Mouse (Mus musculus) adrenal gland, postnatal 25 days (tissue): Measurements from ENCODE around the gene Acp7. TPM values are rescaled to one million over a fixed set of nuclear protein-coding genes. Genes with fewer than 3 reads are reported as not detected.
A peak's percentile ranks its signal among the peaks of the same experiment; 100 is the strongest.

Experiments used
- DNase-seq: peaks from one replicate; pipeline ENCODE4 v3.0.0; 2021; ENCODE audit warnings: mixed read lengths
- total RNA-seq: library from RNA; stranded (reverse); gene quantifications from 2 replicates; pipeline ENCODE4 v1.2.3, GENCODE M21; 2021

The Acp7 gene
- total RNA-seq, 1 experiment from 2014 or later = not detected

DNA sequence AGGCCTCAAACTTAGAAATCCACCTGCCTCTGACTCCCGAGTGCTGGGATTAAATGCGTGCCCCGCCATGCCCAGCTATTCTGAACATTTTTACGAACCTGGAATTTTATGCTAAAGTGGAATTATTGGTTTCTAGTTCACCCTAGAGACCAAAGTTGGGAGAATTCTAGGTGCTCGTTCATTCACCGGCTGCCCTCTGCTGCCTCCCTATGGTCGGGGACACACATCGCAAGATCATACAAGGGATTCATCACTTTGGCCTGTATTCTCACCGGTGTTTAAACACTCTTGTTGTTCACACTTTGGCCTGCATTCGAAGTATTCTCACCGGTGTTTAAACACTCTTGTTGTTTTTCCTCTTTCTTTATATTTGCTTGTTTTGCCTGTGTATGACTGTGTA lies 30.1 kb downstream of the Acp7 start:
- peak; percentile 76 for DNase-seq

- DNase-seq = no peak
Measured at GRCm38 (mm10) chr7:28598951-28599350, 32.2 kb downstream of the Acp7 start.

DNA sequence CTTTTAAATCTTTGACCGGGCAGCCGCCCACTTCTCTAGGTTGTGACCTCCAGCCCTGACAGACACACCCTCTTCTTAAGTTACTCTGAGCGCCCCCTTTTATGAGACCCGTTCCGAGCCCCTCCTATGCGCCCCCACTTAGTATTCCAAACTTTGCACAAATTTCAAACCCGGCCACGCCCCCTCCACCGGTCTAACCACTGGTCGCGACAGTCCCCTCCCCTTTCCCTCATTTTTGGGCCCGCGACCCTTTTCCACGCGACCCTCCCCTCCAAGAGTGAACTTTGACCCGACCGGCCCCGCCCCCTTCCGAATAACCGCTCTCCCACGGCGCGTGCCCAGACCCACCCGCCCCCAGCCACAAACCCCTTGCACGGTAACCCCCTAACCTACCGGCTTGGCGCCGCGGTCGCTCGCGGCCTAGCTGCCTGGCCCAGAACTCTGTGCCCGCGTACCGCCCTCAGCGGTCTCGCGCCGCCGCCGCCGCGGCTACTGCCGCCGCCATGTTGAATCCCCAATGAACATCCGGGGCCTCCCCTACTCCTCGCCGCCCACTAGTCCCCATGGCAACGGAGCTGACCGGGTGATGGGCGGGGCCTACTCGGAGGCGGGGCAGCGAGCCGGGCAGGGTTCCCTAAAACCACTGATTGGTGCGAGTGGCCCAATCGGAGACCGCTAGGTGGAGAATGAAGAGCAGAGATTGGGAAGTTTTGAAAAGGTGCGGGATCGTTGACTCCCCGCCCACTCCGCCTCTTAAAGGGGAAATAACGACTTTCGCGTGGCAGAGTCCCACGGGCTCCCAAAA lies 33.3 kb downstream of the Acp7 start, which contains the start of the genes Samd4b and Pak4:
TSS of gene Samd4b (minus strand) at position 503 of the 805 bp plus-strand sequence.
TSS of gene Pak4 (minus strand) at position 544 of the 805 bp plus-strand sequence.
- DNase-seq = peak; percentile 100

DNA sequence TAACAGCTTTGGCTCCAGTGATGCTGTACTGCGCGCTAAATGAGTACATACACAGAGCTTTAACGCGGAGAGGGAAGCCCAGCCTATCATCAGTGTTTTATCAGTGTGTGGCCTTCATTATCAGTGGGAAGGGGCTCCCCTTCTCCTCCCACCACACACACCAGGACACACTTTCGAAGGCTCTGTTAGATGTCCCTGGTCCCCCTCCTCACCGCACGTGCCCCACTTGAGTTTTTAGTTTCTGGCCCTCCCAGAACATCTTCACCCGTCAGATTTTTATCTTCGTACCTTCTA lies 33.9 kb downstream of the Acp7 start:
- DNase-seq = no peak

- DNase-seq = peak; percentile 63
Measured at GRCm38 (mm10) chr7:28596436-28597276, 34.5 kb downstream of the Acp7 start.

DNA sequence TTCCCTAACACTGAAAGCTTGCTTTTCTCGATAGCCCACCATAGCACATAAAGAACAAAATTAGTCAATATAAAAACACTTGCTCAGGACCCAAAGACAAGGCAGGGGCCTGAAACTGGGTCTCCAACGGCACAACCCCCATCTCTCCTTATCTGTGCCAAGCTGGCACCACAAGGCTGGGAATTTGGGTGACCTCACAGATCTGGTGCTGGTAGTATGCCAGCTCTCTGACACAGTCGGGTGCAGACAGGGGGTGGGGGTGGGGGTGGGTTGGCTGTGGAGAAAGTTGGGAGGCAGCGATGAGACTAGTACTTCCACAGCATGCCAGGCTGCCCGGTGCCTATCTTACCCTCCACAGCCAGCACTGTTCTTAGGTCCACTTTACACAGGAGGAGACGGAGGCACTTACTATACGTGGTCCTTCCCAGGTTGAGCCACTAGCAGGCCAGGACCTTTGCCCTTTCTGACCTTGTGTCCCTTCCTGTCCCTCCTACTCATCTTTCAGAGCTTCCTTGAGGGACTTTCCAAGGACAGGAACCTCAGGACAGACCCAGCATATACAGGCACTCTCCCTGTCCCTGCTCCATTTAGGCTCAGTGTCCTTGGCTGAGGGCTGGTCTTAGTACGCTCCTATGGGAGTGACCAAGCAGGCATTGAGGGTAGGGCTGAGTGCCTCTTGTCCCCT lies 35.2 kb downstream of the Acp7 start:
- DNase-seq = peak; percentile 67

- peak; percentile 37 for DNase-seq
Measured at GRCm38 (mm10) chr7:28593206-28594111, 37.7 kb downstream of the Acp7 start.

- DNase-seq = no peak
Measured at GRCm38 (mm10) chr7:28591862-28592261, 39.3 kb downstream of the Acp7 start.

DNA sequence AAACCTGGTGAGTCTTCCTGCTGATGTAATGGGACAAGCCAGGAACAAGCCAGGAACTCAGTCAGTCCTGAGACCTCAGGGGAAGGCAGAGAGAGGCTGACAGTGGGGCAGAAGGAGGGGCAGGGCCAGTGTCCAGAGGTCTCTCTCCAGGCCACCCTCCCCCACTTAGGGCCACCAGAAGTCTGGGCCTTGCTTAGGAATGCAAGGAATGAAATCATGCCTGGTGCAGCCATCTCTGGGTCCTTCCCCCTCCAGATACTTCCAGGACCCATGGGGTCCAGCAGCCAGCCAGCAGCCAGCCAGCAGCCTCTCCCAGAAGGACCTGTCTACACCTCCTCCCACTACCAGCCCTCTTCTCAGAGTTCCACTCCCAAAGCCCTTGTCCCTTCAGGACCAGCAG lies 43.5 kb downstream of the Acp7 start:
- DNase-seq = no peak

GRCm38 (mm10) chr7:28586663-28587411 lies 44.3 kb downstream of the Acp7 start:
- DNase-seq = peak; percentile 77

- DNase-seq = no peak
Measured at GRCm38 (mm10) chr7:28585001-28585400, 46.1 kb downstream of the Acp7 start.

DNA sequence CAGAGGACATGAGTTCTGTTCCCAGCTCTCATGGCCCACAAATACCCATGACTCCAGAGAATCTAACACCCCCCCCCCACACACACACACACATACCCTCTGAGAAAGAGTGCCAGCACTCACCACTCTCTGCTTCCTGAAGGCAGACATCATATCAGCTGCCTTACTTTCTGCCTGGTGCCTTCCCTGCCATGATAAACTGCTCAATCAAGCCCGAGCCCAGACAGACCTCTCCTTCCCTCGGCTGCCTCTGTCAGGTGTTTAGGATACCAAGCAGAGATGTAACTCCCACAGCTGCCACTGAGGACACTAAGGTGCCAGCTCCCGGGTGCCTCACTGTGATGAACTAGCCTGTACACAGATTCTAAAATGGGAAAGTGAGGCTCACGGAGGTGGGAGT lies 46.7 kb downstream of the Acp7 start:
- DNase-seq = no peak

- DNase-seq = no peak
Measured at GRCm38 (mm10) chr7:28583570-28584344, 47.4 kb downstream of the Acp7 start.

- DNase-seq = no peak
Measured at GRCm38 (mm10) chr7:28582841-28583240, 48.3 kb downstream of the Acp7 start.

GRCm38 (mm10) chr7:28581721-28582120 lies 49.4 kb downstream of the Acp7 start:
- DNase-seq = no peak

- no peak for DNase-seq
Measured at GRCm38 (mm10) chr7:28579826-28580225, 51.3 kb downstream of the Acp7 start.

DNA sequence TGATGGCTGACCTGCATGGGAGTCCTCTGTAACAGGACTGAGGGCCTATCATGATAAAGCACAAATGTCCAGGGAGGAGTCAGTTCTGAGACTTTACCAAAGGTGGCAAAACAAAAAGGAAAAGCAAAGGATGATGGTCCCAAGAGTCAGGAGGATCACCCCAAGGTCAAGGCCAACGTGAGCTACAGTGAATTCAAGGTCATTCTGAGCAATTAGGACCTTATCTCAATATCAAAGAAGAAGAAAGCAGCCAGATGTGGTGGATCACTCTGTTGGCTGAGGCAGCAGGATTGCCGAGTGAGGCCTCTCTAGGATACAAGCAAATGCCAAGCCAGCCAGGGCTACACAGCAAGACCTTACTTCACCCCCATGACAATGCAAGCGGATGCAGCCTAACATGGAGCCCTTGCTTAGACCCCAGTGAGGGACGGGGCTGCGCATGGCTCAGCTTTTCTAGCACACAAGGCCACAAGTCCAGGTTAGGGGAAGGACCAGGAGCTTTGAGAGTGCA lies 52.5 kb downstream of the Acp7 start:
- no peak for DNase-seq

GRCm38 (mm10) chr7:28577826-28578542 lies 53.1 kb downstream of the Acp7 start:
- DNase-seq = no peak

DNA sequence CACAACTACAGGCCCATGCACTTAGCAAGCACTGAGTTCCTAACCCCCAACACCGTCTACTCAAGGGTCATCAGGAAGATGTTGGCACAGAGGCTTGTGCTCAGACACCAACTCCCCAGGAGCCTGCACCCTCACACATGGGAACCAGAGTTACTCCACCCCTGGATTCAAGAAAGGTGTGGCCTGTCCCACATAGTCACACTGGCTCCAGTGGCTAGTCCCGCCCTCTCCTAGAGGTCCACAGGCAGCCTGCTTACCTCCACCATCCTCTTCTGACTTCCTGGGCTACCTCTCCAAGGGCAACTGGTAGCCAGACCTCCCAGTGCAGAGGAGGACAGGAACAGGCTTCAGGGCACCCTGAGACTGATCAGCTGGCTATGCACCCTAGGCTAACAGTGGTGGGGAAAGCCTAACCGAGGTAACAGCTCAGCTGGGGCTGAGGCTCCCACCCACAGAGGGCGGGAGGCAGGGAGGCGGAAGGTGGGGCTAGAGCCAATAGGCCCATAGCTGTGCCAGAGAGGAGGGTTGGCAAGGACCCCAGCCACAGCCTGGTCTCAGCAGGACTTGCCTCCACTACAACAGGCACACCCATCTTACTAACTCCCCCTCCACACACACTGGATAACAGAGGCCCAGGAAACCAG lies 54.7 kb downstream of the Acp7 start:
- DNase-seq = no peak
